Mouse (Mus musculus) kidney, embryonic 15.5 days (tissue): ENCODE measurements around the gene Gm20838. TPM values are rescaled to one million over a fixed set of nuclear protein-coding genes. Genes with fewer than 3 reads are reported as not detected.
"Not testable (repeated sequence)": the region's sequence is repeated elsewhere in the genome, so short reads cannot be mapped to it uniquely, and the experiment has no call there.

Experiments
- ATAC-seq: fragments of 200-750 bp; cut with Nextera tagmentation; replicated peaks from 2 replicates; pipeline ENCODE4 v1.8.0; 2017; ENCODE audit warnings: moderate TSS enrichment; ENCODE audit not compliant: low FRiP score
- H3K27ac ChIP-seq: fragments of 300-500 bp; sonication (generic); 2 replicates; pipeline ENCODE4 v1.5.1; 2015; ENCODE audit warnings: mild to moderate bottlenecking, inconsistent platforms
- H3K27me3 ChIP-seq: fragments of 300-500 bp; sonication (generic); 2 replicates; pipeline ENCODE4 v1.6.1; 2015; ENCODE audit warnings: inconsistent platforms
- H3K36me3 ChIP-seq: fragments of 300-500 bp; sonication (generic); 2 replicates; pipeline ENCODE4 v1.6.1; 2015; ENCODE audit warnings: inconsistent platforms
- H3K4me1 ChIP-seq: fragments of 300-500 bp; sonication (generic); 2 replicates; pipeline ENCODE4 v1.6.1; 2015; ENCODE audit warnings: inconsistent platforms
- H3K4me2 ChIP-seq: fragments of 300-500 bp; sonication (generic); 2 replicates; pipeline ENCODE4 v1.6.1; 2015; ENCODE audit warnings: moderate library complexity, mild to moderate bottlenecking, inconsistent platforms
- H3K4me3 ChIP-seq: fragments of 300-500 bp; sonication (generic); replicated peaks from 2 replicates; pipeline ENCODE4 v1.5.1; 2015; ENCODE audit warnings: mild to moderate bottlenecking, inconsistent platforms
- H3K9ac ChIP-seq: fragments of 300-500 bp; sonication (generic); 2 replicates; pipeline ENCODE4 v1.6.1; 2015; ENCODE audit warnings: mild to moderate bottlenecking, inconsistent platforms
- H3K9me3 ChIP-seq: fragments of 300-500 bp; sonication (generic); replicated peaks from 2 replicates; pipeline ENCODE4 v1.6.1; 2016; ENCODE audit warnings: inconsistent platforms
- WGBS: fragments of 180-500 bp; shearing (Covaris S2); methylation state at CpG from one replicate; pipeline ENCODE4 v1.1.7; 2015; ENCODE audit warnings: mixed read lengths; 5-methylcytosine and 5-hydroxymethylcytosine counted together
- polyA plus RNA-seq: library from polyadenylated mRNA; unstranded; fragments of >200 nt; fragmentation: Nextera tagmentation; extraction: Ambion mirVana; gene quantifications from 2 replicates; pipeline ENCODE4 v1.2.1, GENCODE M21; 2015

The Gm20838 gene
- polyA plus RNA-seq, result not detected in 2 replicates

DNA sequence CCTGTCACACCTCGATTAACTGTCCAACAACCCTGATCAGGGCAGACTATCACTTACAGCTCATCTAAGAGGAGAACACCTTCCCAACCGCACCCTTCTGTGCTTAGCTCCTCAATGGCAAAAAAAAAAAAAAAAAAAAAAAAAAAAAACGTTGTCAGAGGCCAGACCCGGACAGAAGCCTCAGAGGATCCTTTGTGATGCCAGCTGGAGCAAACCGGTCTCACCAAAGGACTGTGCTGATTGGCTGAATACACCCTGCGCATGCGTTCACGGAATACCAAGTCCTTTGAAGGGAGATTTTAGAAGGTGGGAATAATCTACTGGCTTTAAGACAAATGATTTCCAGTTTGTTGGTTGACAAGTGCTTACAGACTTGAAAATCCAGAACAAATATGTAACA, at the start of gene Gm20838:
Gm20838 (minus strand) TSS at position 101 of the 400 bp plus-strand sequence.
- no CpG with 5 or more reads among the region's 8 CpGs for WGBS
- not testable (repeated sequence) for H3K27me3 ChIP-seq, H3K4me2 ChIP-seq, H3K9me3 ChIP-seq, H3K36me3 ChIP-seq, H3K9ac ChIP-seq, H3K27ac ChIP-seq, ATAC-seq, H3K4me1 ChIP-seq, H3K4me3 ChIP-seq
